Mouse (Mus musculus) left cerebral cortex, adult 11 months (tissue): ENCODE data around the gene Gm15130.

Source experiments
- DNase-seq: peaks from one replicate; pipeline ENCODE4 v3.0.0; 2022; ENCODE audit warnings: low spot score

Gm15130 gene

GRCm38 (mm10) chr2:111152836-111153235 lies at the start of gene Gm15130:
TSS of gene Gm15130 (minus strand) at chr2:111152936.
- no peak for DNase-seq

- no peak for DNase-seq
These were observed 29.3 kb upstream of the Gm15130 start for GRCm38 (mm10) chr2:111182068-111182467.

GRCm38 (mm10) chr2:111135739-111136138 lies 17.0 kb downstream of the Gm15130 start:
- DNase-seq = no peak

- DNase-seq = no peak
These were observed 46.9 kb downstream of the Gm15130 start, which contains the start of gene Gm13941 for GRCm38 (mm10) chr2:111105882-111106281. TSS of gene Gm13941 (minus strand) at chr2:111105982.
